Mouse (Mus musculus) adrenal gland, adult 2 months (tissue): ENCODE data around the gene Dcst1. TPM values are rescaled to one million over a fixed set of nuclear protein-coding genes. Genes with fewer than 3 reads are reported as not detected.

Experiments used
- DNase-seq: peaks from one replicate; pipeline ENCODE4 v3.0.0; 2021
- polyA plus RNA-seq: library from polyadenylated mRNA; depleted of rRNA; stranded (reverse); fragments of >200 nt; gene quantifications from 2 replicates; pipeline ENCODE4 v1.2.3, GENCODE M21; 2012
- total RNA-seq, 2 experiments: library from RNA; stranded (reverse); gene quantifications; 2 replicates each; pipeline ENCODE4 v1.2.3; 2021

Gene Dcst1
- total and polyA plus RNA-seq, 3 experiments = 0.41 to 0.53 TPM; not detected in 1

GRCm38 (mm10) chr3:89336529-89336928, 28.5 kb downstream of the Dcst1 start:
- no peak for DNase-seq

GRCm38 (mm10) chr3:89333053-89333452, 32.0 kb downstream of the Dcst1 start:
- DNase-seq = no peak

- DNase-seq = no peak
These were observed 32.6 kb downstream of the Dcst1 start for GRCm38 (mm10) chr3:89332476-89332875.

- no peak for DNase-seq
These were observed 33.0 kb downstream of the Dcst1 start for GRCm38 (mm10) chr3:89332013-89332412.

GRCm38 (mm10) chr3:89331561-89331960, 33.5 kb downstream of the Dcst1 start:
- DNase-seq = no peak

GRCm38 (mm10) chr3:89330948-89331347, 34.1 kb downstream of the Dcst1 start:
- DNase-seq = peak; percentile 77

DNA sequence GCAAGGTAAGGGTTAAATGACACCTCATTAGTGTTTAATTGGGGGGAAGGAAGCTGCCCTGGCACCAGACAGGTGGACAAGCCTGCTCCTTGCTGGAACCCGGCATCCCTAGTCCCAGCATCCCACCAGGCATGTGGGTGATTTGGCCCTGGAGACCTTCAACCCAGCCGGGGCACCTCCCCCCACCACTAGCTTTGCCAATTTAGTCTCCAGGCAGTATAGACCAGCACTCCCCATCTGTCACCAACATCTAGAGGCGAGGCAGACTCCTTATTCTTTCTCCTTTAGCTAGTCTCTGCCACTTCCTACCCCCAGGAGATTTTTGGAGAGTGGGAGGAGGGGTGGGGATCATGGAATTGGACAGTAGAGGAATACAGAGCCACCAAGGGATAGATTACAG, 34.7 kb downstream of the Dcst1 start:
- no peak for DNase-seq

DNA sequence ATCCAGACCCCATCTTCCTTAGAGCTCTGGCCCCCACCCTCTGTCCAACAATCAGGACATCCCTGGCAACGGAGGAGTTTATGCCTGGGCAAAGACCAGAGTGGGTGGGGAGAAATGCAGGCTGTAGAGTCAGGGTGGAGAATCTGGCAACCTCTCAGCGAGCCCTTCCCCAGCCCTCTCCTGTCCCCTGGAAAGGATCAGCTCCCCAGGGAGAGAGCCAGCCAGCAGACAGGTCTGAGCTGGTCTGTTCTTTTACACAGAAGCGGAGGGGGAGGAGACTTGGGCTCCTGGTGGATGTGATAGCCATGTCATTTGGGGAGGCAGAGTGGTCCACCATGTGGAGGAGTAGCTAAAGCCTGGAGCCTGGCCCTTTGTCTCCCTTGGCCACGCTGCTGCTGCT, 36.4 kb downstream of the Dcst1 start:
- no peak for DNase-seq

DNA sequence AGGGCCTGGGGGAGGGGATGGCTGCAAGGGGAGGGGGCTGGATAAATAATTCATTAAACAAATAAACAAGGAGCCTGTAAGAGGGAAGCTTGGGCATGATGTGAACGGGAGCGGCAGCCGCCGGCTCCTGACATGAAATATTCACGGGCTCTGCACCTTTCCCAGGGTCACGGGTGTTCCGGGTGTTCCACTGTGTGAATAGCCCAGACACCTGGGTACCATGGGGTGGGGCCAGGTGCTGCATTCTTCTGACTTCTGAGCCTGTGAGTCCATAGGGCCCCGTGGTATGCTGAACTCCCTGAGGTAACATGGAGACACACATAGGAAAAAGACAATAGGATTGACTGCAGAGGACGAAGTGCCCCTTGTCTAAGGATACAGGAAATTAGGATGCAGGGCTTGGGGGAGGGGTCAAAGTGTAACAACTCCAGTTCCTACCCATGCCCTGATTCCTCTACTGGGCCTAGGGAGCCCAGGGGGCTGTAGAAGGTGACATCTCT, 37.6 kb downstream of the Dcst1 start:
- no peak for DNase-seq

DNA sequence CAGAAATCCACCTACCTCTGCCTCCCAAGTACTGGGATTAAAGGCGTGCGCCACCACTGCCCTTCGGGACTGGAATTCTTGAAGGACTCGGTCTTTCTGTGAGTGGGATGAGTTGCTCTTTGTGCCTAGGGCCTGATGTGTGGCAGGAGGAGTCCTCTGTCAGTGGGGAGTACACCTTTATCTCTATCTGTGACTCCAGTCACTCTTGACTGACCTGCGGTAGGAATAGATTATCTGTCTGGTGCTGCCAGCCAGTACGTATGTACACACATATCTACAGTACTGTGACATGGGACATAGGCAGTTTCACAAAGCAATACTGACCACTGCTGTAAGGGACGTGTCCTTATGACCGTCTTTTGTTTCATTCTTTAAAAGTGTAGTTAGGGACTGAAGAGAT, 39.2 kb downstream of the Dcst1 start:
- no peak for DNase-seq

DNA sequence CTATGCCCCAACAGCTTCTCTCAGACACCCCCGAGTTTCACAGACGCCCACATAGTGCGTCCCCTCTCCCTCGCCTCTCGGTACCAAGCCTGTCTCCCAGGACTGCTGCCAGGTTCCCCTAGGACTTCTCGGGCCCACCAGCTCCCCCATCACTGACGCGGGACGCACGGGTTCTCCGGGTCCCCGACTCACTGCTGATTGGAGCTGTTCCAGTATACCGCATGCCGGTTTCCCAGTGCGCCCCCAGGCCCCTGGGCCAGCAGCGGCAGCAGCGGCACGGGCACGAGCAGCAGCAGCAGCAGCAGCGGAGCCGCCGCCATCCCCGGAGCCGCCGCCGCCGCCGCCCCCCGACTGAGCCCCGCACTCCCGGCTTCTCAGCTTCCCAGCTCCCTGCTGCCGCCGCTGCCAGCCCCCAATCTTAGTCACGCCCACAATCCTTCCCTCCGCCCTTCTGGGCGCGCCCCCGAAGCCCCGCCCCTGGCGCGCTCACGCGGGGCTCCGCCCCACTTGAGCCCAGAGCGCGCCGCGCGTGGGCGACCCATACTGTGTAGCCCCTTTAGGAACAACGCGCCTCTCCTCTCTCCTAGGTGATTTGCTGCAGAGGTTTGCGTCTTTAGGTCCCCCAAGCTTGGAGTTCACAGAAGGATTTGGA, 42.4 kb downstream of the Dcst1 start, which contains the start of gene Efna3:
Gene Efna3, minus strand, starts transcription at position 452 of the 652 bp plus-strand sequence.
- peak; percentile 87 for DNase-seq

DNA sequence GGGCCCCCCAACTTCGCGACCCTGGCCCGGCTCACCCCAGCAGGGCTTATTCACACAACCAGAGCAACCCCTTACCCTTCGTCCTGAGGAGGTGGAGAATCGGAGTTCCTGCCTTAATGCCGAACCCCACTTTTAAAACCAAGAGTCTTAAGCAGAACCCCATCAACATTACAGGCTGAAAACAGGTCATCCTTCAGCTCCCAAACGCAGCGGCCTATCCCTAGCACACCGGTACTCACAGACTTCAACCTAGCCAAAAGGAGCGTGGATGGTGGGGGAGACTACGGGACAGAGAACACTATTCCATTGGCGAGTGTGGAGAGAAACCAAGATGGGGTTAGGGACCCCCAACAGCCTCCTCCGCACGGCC, 42.9 kb downstream of the Dcst1 start:
- no peak for DNase-seq

GRCm38 (mm10) chr3:89321183-89322130, 43.6 kb downstream of the Dcst1 start:
- peak; percentile 38 for DNase-seq

DNA sequence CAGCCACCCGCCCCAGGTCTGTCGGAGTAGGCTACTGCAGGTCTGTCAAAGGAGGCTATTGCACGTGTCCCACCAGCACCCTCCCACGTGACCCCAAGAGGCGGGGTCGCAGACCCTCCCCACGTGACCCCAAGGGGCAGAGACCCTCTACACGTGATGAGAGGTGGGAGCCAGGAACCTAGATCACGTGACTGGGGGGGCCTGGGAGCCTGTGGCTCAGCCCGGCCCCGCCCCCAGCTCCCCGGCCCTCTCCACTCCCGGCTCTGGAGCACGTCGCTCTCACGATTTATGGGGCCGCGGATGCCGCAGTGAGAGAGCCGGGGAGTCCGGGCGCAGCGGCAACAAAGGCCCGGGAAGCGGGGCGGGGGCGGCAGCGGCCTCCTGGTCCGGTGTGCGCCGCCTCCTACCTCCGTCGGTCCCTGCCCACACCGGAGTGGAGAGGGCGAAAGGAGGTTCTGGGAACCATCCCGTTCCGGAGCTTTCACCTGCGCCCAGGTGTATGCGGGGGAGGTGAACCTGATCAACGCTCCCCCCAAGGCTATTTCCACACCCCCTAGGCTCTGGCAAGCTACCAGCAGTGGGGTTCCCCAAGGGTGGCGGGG, 44.4 kb downstream of the Dcst1 start:
- DNase-seq = peak; percentile 62

DNA sequence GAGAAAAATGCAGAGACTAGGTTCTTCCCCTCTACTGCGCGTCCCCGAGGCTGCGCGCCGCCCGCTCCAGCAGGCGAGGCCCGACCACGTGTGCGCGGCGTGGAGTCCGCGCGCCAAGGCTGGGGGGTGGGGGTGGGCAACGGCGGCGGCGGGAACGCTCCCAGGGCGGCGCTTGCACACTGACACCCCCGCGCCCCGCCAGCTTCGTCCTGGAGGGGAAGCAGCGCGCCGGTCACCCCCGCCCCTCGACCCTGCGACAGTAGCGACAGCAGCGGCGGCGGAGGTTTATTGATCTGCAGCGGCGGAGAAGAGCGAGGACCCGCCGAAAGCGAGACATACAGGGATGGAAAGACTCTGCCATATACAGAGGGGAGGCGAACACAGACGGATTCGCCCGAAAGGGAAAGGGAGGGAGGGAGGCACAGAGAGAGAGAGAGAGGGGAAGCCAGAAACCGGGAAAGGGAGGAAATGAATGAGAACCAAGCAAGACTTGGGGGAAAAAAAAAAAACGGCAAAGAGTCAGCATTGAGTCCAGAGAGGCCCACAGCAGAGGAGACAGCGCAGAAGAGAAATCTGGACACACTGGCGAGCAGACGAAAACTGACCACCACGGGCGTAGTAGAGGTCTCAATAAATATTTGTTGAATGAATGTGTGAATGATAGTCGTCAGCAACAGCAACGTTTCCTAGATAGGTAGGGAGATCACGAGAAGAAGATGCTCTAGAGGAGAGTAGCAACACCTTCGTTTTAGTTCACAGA, 45.3 kb downstream of the Dcst1 start:
- no peak for DNase-seq

- no peak for DNase-seq
These were observed 46.0 kb downstream of the Dcst1 start for GRCm38 (mm10) chr3:89318971-89319590.

- DNase-seq = no peak
These were observed 46.7 kb downstream of the Dcst1 start for GRCm38 (mm10) chr3:89318316-89318715.

GRCm38 (mm10) chr3:89317246-89317645, 47.8 kb downstream of the Dcst1 start:
- no peak for DNase-seq

DNA sequence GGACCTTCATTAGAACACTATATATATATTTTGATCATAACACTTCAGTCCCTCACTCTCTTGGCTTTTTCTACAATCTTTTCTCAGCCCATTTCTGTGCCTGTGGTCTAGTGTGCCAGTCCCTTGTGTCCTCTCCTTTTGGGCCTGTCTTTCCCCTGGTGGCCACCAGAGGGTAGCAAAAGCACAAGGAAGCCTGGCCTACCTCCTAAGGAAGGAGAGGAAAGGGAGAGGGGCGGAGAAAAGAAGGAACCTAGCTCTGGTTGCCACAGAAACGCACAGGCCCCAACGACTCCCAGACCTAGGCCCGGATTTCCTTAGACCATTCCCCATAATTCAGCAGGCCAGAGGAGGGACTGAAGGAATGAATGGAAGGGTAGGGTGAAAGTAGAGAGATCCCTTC, 48.2 kb downstream of the Dcst1 start:
- peak; percentile 90 for DNase-seq

DNA sequence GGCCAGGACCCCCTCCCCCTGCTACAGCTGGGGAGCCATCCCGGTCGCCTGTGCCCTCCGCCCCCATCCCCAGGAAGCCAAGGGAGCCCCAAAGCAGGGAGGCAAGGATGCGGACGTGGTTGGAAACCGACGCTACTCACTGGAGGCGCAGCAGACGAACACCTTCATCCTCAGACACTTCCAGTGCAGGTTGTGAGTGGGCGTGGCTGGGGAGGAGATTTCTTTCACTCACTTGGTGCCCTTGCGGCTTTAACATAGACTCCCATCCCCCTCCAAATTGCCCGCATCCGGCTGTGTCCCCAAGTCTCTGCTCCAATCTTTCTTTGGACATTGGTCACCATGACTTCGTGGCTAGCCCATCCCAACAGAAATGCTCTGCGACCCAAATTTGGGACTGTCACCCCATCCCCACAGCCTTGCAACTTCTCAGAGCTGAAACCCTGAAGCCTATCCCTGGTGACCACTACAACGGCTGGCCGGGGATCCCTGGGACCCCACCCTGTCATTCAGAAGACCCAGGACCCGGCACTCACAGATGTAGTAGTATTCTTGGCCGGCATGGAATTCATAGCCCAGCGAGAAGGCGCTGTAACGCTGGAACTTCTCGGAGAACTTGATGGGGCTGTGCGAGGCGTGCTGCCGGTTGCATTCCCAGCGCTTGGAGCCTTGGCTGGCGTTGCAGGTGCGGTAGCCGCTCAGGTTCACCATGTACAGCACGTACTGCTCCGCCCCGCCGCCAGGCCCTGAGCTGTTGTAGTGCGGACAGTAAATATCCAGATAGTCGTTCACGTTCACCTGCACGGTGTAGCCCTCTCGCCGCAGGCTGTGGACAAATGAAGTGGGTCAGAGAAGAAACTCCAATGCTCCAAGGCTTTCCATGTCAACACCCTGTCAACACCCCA, 48.9 kb downstream of the Dcst1 start:
- no peak for DNase-seq
